19 mouse cellular contexts compared by ENCODE assay signal in the genomic region with DNA sequence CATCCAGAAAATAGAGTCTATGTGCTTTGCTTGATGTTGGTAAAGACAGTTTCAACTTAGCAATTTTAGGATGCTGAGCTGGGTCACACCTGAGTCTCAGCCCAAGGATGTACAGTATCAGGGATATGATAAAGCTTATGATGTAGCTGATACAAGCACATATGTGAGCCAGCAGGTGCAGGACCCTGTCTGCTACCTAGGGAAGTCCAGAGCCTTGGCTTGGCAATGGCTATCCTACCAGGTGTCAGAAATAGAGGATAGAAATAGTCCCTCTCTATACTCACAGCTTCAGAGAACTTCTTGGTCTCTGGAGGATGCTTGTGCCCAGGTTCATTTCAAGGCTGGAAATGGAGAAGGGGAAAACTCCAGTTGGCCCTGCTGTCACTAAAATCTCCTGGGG. TPM values are rescaled to one million over a fixed set of nuclear protein-coding genes. Genes with fewer than 3 reads are reported as not detected.
"Had no signal": no experiment of that assay in that cellular context is flagged by ENCODE, and none has a peak within 500 bp of the region (broad histone marks: within the 10 kb centered on the region; RNA-seq: fewer than 3 reads in every experiment).

No protein-coding gene starts in this region.

- H3K27me3 ChIP-seq: neural tube, embryonic 12.5 days; neural tube, embryonic 13.5 days; neural tube, embryonic 15.5 days; stomach, embryonic 15.5 days had no signal

- DNase-seq: retina, postnatal 1 day; right cerebral cortex, adult 18-20 months; right cerebral cortex, postnatal 14 days; right cerebral cortex, postnatal 25 days; right cerebral cortex, postnatal 4 days; spleen, adult 18-20 months; thymus, adult 18-20 months; thymus, adult 2 months; thymus, postnatal 14 days; thymus, postnatal 25 days; thymus, postnatal 36 days; thymus, postnatal 4 days had no signal

- H3K9me3 ChIP-seq: neural tube, embryonic 12.5 days; neural tube, embryonic 13.5 days; neural tube, embryonic 15.5 days; stomach, embryonic 15.5 days had no signal

- H3K4me2 ChIP-seq: neural tube, embryonic 12.5 days; neural tube, embryonic 13.5 days; neural tube, embryonic 15.5 days; stomach, embryonic 15.5 days had no signal

- H3K4me1 ChIP-seq: neural tube, embryonic 12.5 days; neural tube, embryonic 13.5 days; neural tube, embryonic 15.5 days; stomach, embryonic 15.5 days had no signal

- H3K27ac ChIP-seq: neural tube, embryonic 12.5 days; neural tube, embryonic 13.5 days; neural tube, embryonic 15.5 days; stomach, embryonic 15.5 days; stomach, postnatal 0 days had no signal

- H3K4me3 ChIP-seq: neural tube, embryonic 12.5 days; neural tube, embryonic 13.5 days; neural tube, embryonic 15.5 days; stomach, embryonic 15.5 days had no signal

- H3K9ac ChIP-seq: neural tube, embryonic 12.5 days; neural tube, embryonic 13.5 days; neural tube, embryonic 15.5 days; stomach, embryonic 15.5 days had no signal

- H3K36me3 ChIP-seq: neural tube, embryonic 12.5 days; neural tube, embryonic 13.5 days; neural tube, embryonic 15.5 days; stomach, embryonic 15.5 days had no signal

RNA-seq across cellular contexts. Expression of a gene that starts 19.5 kb away (rescaled TPM):
- polyA plus RNA-seq: neural tube, embryonic 11.5 days; small intestine, adult 2 months had no signal
